Mouse (Mus musculus): ENCODE results near the gene Hip1. TPM values are rescaled to one million over a fixed set of nuclear protein-coding genes. Genes with fewer than 3 reads are reported as not detected.

Hip1 gene
- polyA plus RNA-seq, 1 experiment from 2014 or later, result 8.0 TPM

DNA sequence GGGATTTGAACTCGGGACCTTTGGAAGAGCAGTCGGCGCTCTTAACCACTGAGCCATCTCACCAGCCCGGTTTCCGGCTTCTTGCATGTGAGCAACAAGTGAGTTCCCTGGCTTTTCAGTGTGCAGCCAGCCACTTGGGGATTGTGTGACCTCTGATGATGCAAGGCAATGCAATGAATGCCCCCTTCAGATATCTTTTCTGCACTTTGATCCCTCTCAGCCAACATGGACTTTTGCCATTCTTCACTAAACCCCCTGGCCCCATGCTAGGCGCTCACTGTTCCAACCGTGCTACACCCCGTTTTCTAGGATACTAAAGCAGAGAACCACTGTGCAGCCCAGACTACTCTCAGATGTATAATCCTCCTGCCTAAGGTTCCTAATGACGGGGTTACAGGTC lies 139.5 kb downstream of the Hip1 start:
- Histone ChIP-seq H3K4me2 (no peak overlapping the region), H3K27me3 (replicated peaks) (no peaks in the 10 kb centered on the region), H3K27ac (no peak overlapping the region), H3K36me3 (peaks cover 3% of the 10 kb centered on the region; the same call in 1 of the 2 replicates), H3K4me1 (no peaks in the 10 kb centered on the region), H3K4me3 (no peak overlapping the region), H3K9ac (no peak overlapping the region), H3K9me3 (replicated peaks) (no peaks in the 10 kb centered on the region)
- WGBS (ENCODE audit: insufficient replicate concordance), result 72% methylated on average over 9 of the region's 9 CpGs
- no peak for ATAC-seq

DNA sequence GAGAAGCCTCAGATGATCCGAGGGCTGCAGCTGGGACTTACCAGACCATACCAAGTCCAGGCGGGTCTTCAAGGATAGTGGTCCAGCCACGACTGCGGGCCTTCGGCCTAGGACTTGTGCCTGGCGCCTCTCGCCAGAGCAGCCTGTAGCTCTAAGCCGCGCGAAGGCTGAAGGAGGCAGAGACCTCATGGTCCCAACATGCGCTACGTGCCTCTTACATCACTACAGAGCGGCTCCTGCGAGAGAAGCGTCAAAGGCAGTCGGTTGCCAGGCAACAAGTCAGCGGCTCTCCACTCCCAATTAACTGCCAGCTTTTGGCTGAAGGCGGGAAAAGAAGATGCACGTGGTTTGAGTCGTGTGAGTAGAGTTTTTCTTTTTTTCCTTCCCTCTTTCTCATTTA lies 140.3 kb downstream of the Hip1 start:
- Histone ChIP-seq H3K36me3 (no peaks in the 10 kb centered on the region), H3K27me3 (replicated peaks) (0 out of 2 replicates have a peak, but pooled peaks cover 3% of the 10 kb centered on the region), H3K27ac (no peak overlapping the region), H3K4me3 (no peak overlapping the region), H3K4me2 (no peak overlapping the region), H3K9ac (no peak overlapping the region), H3K4me1 (no peaks in the 10 kb centered on the region), H3K9me3 (replicated peaks) (no peaks in the 10 kb centered on the region)
- WGBS (ENCODE audit: insufficient replicate concordance), result 40% methylated on average over 20 of the region's 20 CpGs
- ATAC-seq, result no peak

DNA sequence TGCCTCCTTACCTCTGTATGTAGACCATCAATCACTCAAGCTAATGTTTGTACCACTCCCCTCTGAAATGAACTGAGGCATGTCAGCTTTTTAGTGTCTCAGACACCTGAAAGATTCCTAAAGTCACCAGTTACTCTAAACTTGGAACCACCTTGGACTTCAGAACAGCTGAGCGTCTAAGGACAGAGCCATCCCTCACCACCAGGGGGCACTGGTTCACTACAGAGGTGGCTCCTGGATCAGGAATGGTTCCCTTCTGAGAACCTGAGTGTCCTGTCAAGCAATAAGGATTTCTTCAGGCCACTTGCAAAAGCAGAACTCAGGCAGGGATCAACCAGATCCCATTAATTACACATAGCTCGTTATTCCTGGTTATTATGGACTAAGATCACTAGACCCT lies 144.7 kb downstream of the Hip1 start:
- H3K4me2 ChIP-seq, result no peak overlapping the region
- 8% methylated on average over 2 of the region's 2 CpGs for WGBS (ENCODE audit: insufficient replicate concordance)
- H3K27me3 ChIP-seq (replicated peaks), result peaks cover 8% of the 10 kb centered on the region; the same call in 1 of the 2 replicates
- no peaks in the 10 kb centered on the region for H3K36me3 ChIP-seq
- no peak overlapping the region for H3K9ac ChIP-seq
- H3K27ac ChIP-seq, result no peak overlapping the region
- no peaks in the 10 kb centered on the region for H3K9me3 ChIP-seq (replicated peaks)
- H3K4me1 ChIP-seq, result peaks cover 9% of the 10 kb centered on the region
- no peak for ATAC-seq
- H3K4me3 ChIP-seq, result no peak overlapping the region

DNA sequence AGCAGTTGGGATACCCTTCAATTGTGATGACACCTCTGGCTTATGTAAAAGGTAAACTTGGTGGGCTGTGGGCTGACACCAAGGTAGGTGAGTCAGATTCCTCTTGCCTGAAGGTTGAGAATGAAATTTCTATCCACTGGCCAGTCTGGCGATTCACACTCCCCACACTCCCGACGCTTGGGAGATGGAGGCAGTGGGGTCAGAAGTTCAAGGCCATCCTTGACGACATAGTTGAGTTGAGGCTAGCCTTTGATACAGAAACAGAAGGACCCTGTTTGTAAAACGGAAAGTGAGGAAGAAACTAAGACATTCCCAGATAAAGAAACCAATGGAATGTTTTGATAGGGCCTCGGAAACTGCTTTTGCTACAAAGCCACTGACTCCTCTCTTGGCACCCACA lies 145.5 kb downstream of the Hip1 start:
- ATAC-seq, result no peak
- WGBS (ENCODE audit: insufficient replicate concordance), result 51% methylated on average over 6 of the region's 6 CpGs
- Histone ChIP-seq H3K9ac (no peak overlapping the region), H3K27me3 (replicated peaks) (peaks cover 8% of the 10 kb centered on the region; the same call in 1 of the 2 replicates), H3K9me3 (replicated peaks) (no peaks in the 10 kb centered on the region), H3K4me1 (peaks cover 16% of the 10 kb centered on the region), H3K27ac (no peak overlapping the region), H3K4me3 (no peak overlapping the region), H3K4me2 (no peak overlapping the region), H3K36me3 (no peaks in the 10 kb centered on the region)

DNA sequence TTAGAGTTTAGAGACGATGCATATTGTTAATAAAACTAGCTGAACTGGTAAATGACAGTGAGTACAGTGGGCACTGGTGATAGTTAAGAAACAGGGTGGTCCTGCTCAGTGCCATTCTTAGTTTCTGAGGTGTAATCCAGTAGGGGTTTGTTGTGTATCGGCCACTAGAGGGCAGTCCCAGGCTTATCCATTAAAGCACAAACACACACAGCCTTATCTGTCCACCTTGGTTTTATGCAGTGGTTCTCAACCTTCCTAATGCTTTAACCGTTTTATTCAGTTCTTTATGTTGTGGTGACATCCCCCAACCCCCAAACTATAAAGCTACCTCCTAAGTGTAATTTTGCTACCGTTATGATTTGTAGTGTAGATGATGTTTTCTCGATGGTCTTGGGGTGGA lies 149.1 kb downstream of the Hip1 start:
- Histone ChIP-seq H3K4me2 (0 out of 2 replicates have a peak overlapping the region, but pooled peaks have one; percentile 81), H3K9me3 (replicated peaks) (no peaks in the 10 kb centered on the region), H3K4me3 (no peak overlapping the region), H3K36me3 (peaks cover 15% of the 10 kb centered on the region), H3K27me3 (replicated peaks) (peaks cover 8% of the 10 kb centered on the region; the same call in 1 of the 2 replicates), H3K27ac (no peak overlapping the region), H3K4me1 (peaks cover 30% of the 10 kb centered on the region), H3K9ac (no peak overlapping the region)
- 38% methylated on average over 5 of the region's 5 CpGs for WGBS (ENCODE audit: insufficient replicate concordance)
- ATAC-seq, result 0 out of 2 replicates have a peak, but pooled peaks have one; percentile 29

DNA sequence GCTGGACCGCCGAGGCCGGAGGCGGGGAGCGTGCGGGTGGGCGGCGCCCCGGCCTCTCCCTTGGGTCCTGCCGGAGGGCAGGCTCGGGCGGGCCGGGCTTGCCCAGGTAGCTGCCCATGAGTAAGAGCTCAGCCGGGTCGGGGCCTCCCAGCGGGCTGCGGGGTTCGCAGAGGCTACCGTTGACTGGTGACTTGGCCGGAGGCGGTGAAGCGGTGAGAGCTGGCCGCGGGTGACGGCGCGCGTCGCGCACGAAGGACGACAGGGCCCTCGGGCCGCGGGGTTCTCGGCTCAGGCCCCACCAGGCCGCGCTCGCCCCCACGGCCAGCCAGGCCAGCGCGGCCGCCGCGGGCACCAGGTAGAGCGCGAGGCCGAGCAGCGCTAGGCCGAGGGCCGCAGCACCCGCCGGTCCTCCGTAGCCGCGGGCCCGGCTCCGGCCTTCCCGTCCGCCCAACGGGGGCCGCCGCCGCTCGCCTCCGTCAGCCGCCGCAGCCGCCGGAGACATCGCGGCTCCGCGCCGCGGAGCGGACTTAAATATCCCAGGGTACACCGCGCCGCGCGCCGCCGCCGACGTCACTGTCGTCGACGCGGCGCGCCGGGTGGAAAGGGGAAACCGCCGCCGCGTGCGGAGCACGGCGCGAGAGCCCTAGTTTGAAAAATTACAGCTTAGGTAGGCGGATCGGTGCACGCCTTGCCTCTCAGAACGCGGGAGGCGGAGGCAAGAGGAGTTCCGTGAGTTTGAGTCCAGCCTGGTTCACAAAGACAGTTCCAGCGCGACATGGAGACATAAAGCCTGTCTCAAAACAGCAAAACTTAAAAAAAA lies 150.7 kb downstream of the Hip1 start, which contains the start of gene Pom121:
Gene Pom121 (minus strand): TSS at position 543 of the 820 bp plus-strand sequence.
- Histone ChIP-seq H3K9me3 (replicated peaks) (no peaks in the 10 kb centered on the region), H3K4me3 (peak within 1 kb of the TSS; percentile 94), H3K9ac (peak within 1 kb of the TSS; percentile 98), H3K27me3 (replicated peaks) (peaks cover 2% of the 10 kb centered on the region; the same call in 1 of the 2 replicates), H3K27ac (peak within 1 kb of the TSS; percentile 93), H3K4me2 (peak within 1 kb of the TSS; percentile 81), H3K4me1 (peaks cover 30% of the 10 kb centered on the region), H3K36me3 (peaks cover 32% of the 10 kb centered on the region)
- peak; percentile 85 for ATAC-seq
- WGBS (ENCODE audit: insufficient replicate concordance), result under 1% methylated on average over 84 of the region's 110 CpGs

DNA sequence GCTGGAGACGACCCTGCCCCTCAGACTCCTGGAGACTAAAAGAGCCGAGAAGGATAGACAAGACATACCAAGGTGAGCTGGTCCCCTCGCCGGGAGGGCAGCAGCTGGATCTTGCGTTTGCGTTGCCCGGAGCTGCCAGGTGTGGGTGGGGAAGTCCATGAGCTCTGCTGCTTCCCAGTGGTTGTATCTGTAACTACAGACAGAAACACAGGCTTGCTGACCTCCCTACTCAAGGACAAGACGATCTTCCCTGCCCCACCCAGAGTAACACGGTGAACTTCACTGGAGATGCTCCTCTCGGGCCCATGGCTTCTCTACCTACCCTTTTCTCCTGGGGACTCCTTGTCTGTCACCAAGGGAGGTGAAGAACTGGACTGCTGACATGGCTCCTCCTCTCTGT lies 161.1 kb downstream of the Hip1 start:
- no peak overlapping the region for H3K27ac ChIP-seq
- H3K27me3 ChIP-seq (replicated peaks), result no peaks in the 10 kb centered on the region
- H3K4me1 ChIP-seq, result no peaks in the 10 kb centered on the region
- no peak overlapping the region for H3K4me3 ChIP-seq
- 83% methylated on average over 10 of the region's 10 CpGs for WGBS (ENCODE audit: insufficient replicate concordance)
- no peaks in the 10 kb centered on the region for H3K9me3 ChIP-seq (replicated peaks)
- peaks cover 98% of the 10 kb centered on the region for H3K36me3 ChIP-seq
- ATAC-seq, result no peak
- no peak overlapping the region for H3K9ac ChIP-seq
- no peak overlapping the region for H3K4me2 ChIP-seq

DNA sequence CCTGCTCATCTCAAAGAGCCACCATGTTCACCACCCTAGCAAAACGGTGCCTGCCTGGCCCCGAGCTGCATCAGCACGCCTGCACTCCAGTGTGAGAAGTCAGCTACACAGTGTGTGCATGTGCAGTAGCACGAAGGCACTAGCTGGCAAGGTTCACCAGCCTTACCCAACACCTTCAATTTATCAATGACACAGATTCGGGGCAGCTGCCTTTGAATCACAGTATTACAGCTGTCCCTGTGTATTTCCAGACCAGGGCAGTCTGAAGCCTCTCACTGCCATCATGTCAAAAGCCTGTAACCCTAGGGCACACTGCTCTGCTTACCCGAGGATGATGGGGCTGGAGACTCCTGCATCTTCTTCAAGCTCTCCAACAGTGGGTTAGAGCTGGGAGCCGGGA lies 162.2 kb downstream of the Hip1 start:
- H3K9me3 ChIP-seq (replicated peaks), result no peaks in the 10 kb centered on the region
- peaks cover 98% of the 10 kb centered on the region for H3K36me3 ChIP-seq
- H3K27me3 ChIP-seq (replicated peaks), result no peaks in the 10 kb centered on the region
- peak; percentile 41; the same call in 1 of the 2 replicates for ATAC-seq
- 81% methylated on average over 7 of the region's 7 CpGs for WGBS (ENCODE audit: insufficient replicate concordance)
- H3K27ac ChIP-seq, result no peak overlapping the region
- H3K4me3 ChIP-seq, result no peak overlapping the region
- H3K4me2 ChIP-seq, result no peak overlapping the region
- H3K9ac ChIP-seq, result no peak overlapping the region
- H3K4me1 ChIP-seq, result no peaks in the 10 kb centered on the region

- H3K4me3 ChIP-seq, result no peak overlapping the region
Measured at GRCm38 (mm10) chr5:135381356-135381925, 163.5 kb downstream of the Hip1 start.

DNA sequence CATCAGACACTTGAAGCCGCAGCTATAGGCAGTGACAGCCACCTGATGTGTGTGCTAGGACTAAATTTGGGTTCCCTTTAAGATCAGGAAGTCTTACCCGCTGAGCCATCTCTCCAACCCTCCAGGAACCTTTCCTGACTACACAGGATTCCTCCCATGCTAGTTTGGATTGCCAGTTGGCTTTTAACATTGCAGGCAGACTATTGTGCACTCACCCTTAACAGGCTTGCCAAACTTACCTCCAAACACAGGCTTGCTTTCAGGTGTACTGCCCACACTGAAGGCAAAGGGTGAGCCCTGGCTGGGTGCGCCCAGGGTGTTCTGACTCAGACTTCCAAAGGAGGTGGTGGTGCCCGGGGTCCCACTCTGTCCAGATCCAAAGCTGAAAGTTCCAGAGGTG lies 164.2 kb downstream of the Hip1 start:
- H3K4me1 ChIP-seq, result no peaks in the 10 kb centered on the region
- no peak overlapping the region for H3K4me2 ChIP-seq
- H3K27ac ChIP-seq, result no peak overlapping the region
- no peaks in the 10 kb centered on the region for H3K27me3 ChIP-seq (replicated peaks)
- H3K4me3 ChIP-seq, result no peak overlapping the region
- H3K36me3 ChIP-seq, result peaks cover 100% of the 10 kb centered on the region
- ATAC-seq, result no peak
- 90% methylated on average over 4 of the region's 4 CpGs for WGBS (ENCODE audit: insufficient replicate concordance)
- no peaks in the 10 kb centered on the region for H3K9me3 ChIP-seq (replicated peaks)
- no peak overlapping the region for H3K9ac ChIP-seq

More at GRCm38 (mm10) chr5:135381356-135381925, 163.5 kb downstream of the Hip1 start:
- no peaks in the 10 kb centered on the region for H3K27me3 ChIP-seq (replicated peaks)
- H3K4me1 ChIP-seq, result no peaks in the 10 kb centered on the region
- no peak for ATAC-seq
- 85% methylated on average over 10 of the region's 10 CpGs for WGBS (ENCODE audit: insufficient replicate concordance)
- peaks cover 98% of the 10 kb centered on the region for H3K36me3 ChIP-seq
- H3K4me2 ChIP-seq, result no peak overlapping the region
- H3K9ac ChIP-seq, result no peak overlapping the region
- no peaks in the 10 kb centered on the region for H3K9me3 ChIP-seq (replicated peaks)
- H3K27ac ChIP-seq, result no peak overlapping the region

- WGBS (ENCODE audit: insufficient replicate concordance), result 57% methylated on average over 2 of the region's 2 CpGs
Measured at GRCm38 (mm10) chr5:135376341-135376740, 168.6 kb downstream of the Hip1 start.

DNA sequence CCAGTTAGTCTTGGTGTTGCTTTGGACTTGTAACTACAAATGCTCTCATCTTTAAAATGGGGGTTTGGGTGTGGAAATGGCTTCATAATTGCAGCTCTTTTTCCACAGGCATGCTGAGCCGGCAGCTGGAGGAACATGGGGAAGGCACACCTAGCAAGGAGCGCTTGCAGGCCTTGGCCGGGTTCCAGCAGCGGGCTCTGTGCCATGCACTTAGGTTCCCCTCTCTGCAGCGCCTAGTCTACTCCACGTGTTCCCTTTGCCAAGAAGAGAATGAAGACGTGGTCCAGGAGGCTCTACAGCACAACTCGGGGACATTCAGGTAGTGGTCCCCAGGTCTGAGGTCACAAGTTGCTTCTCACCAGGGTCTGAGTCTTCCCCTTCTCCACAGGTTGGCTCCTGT lies 169.8 kb downstream of the Hip1 start:
- Histone ChIP-seq H3K4me2 (no peak overlapping the region), H3K4me1 (peaks cover 13% of the 10 kb centered on the region), H3K4me3 (no peak overlapping the region), H3K27ac (no peak overlapping the region), H3K9ac (no peak overlapping the region), H3K9me3 (replicated peaks) (no peaks in the 10 kb centered on the region), H3K36me3 (peaks cover 90% of the 10 kb centered on the region), H3K27me3 (replicated peaks) (no peaks in the 10 kb centered on the region)
- WGBS (ENCODE audit: insufficient replicate concordance), result 81% methylated on average over 8 of the region's 8 CpGs
- ATAC-seq, result no peak

More at GRCm38 (mm10) chr5:135376341-135376740, 168.6 kb downstream of the Hip1 start:
- H3K9me3 ChIP-seq (replicated peaks), result no peaks in the 10 kb centered on the region
- H3K27ac ChIP-seq, result no peak overlapping the region
- H3K4me1 ChIP-seq, result peaks cover 1% of the 10 kb centered on the region; the same call in 1 of the 2 replicates
- peaks cover 98% of the 10 kb centered on the region for H3K36me3 ChIP-seq
- no peaks in the 10 kb centered on the region for H3K27me3 ChIP-seq (replicated peaks)
- no peak overlapping the region for H3K4me3 ChIP-seq
- H3K4me2 ChIP-seq, result no peak overlapping the region
- H3K9ac ChIP-seq, result no peak overlapping the region
- ATAC-seq, result no peak

All from liver, embryonic 12.5 days (tissue).